Mouse (Mus musculus) small intestine, adult 2 months (tissue): ENCODE data around the gene Cdhr2. TPM values are rescaled to one million over a fixed set of nuclear protein-coding genes. Genes with fewer than 3 reads are reported as not detected.

ENCODE experiments used
- H3K27ac ChIP-seq: fragments of 200-500 bp; 2 replicates; pipeline ENCODE4 v1.5.1; 2012; ENCODE audit warnings: low read depth, low read length, control low read depth, inconsistent platforms; ENCODE audit not compliant: insufficient read depth
- H3K27me3 ChIP-seq: fragments of 200-500 bp; 2 replicates; pipeline ENCODE4 v1.6.1; 2012; ENCODE audit warnings: mild to moderate bottlenecking, moderate library complexity, low read length, inconsistent platforms; ENCODE audit not compliant: control insufficient read depth, insufficient read depth
- H3K36me3 ChIP-seq: fragments of 200-500 bp; 2 replicates; pipeline ENCODE4 v1.6.1; 2012; ENCODE audit warnings: mild to moderate bottlenecking, low read length, control low read depth, inconsistent platforms; ENCODE audit not compliant: control insufficient read depth, insufficient read depth
- H3K4me1 ChIP-seq: fragments of 200-500 bp; 2 replicates; pipeline ENCODE4 v1.6.1; 2012; ENCODE audit warnings: low read length, inconsistent platforms, mixed read lengths; ENCODE audit not compliant: control insufficient read depth, insufficient read depth, insufficient read length
- H3K4me3 ChIP-seq: fragments of 200-500 bp; 2 replicates; pipeline ENCODE4 v1.5.1; 2012; ENCODE audit warnings: low read depth, mild to moderate bottlenecking, control low read depth, inconsistent platforms, low read length, moderate library complexity
- CTCF ChIP-seq: fragments of 200-500 bp; IDR thresholded peaks from 2 replicates; pipeline ENCODE4 v1.5.1; 2012; ENCODE audit warnings: low read depth, mild to moderate bottlenecking, control low read depth, inconsistent platforms, low read length, moderate library complexity, mixed read lengths; ENCODE audit not compliant: insufficient replicate concordance, insufficient read length; ENCODE audit errors: extremely low read depth
- POLR2A ChIP-seq: fragments of 200-500 bp; IDR thresholded peaks from 2 replicates; pipeline ENCODE4 v1.6.1; 2012; ENCODE audit warnings: low read depth, mild to moderate bottlenecking, control low read depth, inconsistent platforms, low read length, moderate library complexity
- WGBS: fragments of 180-500 bp; shearing (Covaris S2); methylation state at CpG from one replicate; pipeline ENCODE4 v1.1.7; 2018; 5-methylcytosine and 5-hydroxymethylcytosine counted together
- polyA plus RNA-seq: library from polyadenylated mRNA; depleted of rRNA; stranded (reverse); fragments of >200 nt; gene quantifications from 2 replicates; pipeline ENCODE4 v1.2.3, GENCODE M21; 2012

Cdhr2 gene
- polyA plus RNA-seq, 1 experiment = 1,001 TPM

- Histone ChIP-seq H3K4me3 (peak overlapping the region; percentile 75), H3K36me3 (peaks cover 28% of the 10 kb centered on the region), H3K4me1 (peaks cover 25% of the 10 kb centered on the region), H3K27me3 (no peaks in the 10 kb centered on the region), H3K27ac (peak overlapping the region; percentile 30; the same call in 1 of the 2 replicates)
- TF ChIP-seq POLR2A (no peak), CTCF (no peak)
- 2% methylated on average over 19 of the region's 19 CpGs for WGBS
These were observed 14.9 kb upstream of the Cdhr2 start for GRCm38 (mm10) chr13:54686139-54687053.

GRCm38 (mm10) chr13:54687096-54687495, 14.2 kb upstream of the Cdhr2 start:
- WGBS = under 1% methylated on average over 33 of the region's 35 CpGs
- H3K4me3 ChIP-seq = peak overlapping the region; percentile 75
- H3K27me3 ChIP-seq = no peaks in the 10 kb centered on the region
- H3K4me1 ChIP-seq = peaks cover 31% of the 10 kb centered on the region
- H3K36me3 ChIP-seq = peaks cover 21% of the 10 kb centered on the region
- peak; percentile 22; the same call in 1 of the 2 replicates for TF ChIP-seq POLR2A
- no peak; the same call in 1 of the 2 replicates for TF ChIP-seq CTCF
- H3K27ac ChIP-seq = peak overlapping the region; percentile 79

GRCm38 (mm10) chr13:54687575-54688424, 13.5 kb upstream of the Cdhr2 start:
- WGBS = under 1% methylated on average over 82 of the region's 82 CpGs
- H3K27me3 ChIP-seq = no peaks in the 10 kb centered on the region
- peak overlapping the region; percentile 75 for H3K4me3 ChIP-seq
- H3K4me1 ChIP-seq = peaks cover 38% of the 10 kb centered on the region
- TF ChIP-seq POLR2A (no peak), CTCF (no peak)
- H3K27ac ChIP-seq = peak overlapping the region; percentile 97
- H3K36me3 ChIP-seq = peaks cover 14% of the 10 kb centered on the region

GRCm38 (mm10) chr13:54690151-54690740, 11.0 kb upstream of the Cdhr2 start:
- Histone ChIP-seq H3K27ac (no peak overlapping the region), H3K36me3 (no peaks in the 10 kb centered on the region), H3K27me3 (no peaks in the 10 kb centered on the region), H3K4me1 (peaks cover 38% of the 10 kb centered on the region), H3K4me3 (no peak overlapping the region)
- TF ChIP-seq POLR2A = no peak
- no peak for TF ChIP-seq CTCF
- WGBS = 85% methylated on average over 8 of the region's 8 CpGs

- Histone ChIP-seq H3K36me3 (no peaks in the 10 kb centered on the region), H3K4me3 (no peak overlapping the region), H3K4me1 (peaks cover 24% of the 10 kb centered on the region), H3K27me3 (no peaks in the 10 kb centered on the region), H3K27ac (peak overlapping the region; percentile 92)
- no peak for TF ChIP-seq CTCF
- TF ChIP-seq POLR2A = no peak
These were observed 9.5 kb upstream of the Cdhr2 start for GRCm38 (mm10) chr13:54691737-54692136.

GRCm38 (mm10) chr13:54692711-54693557, 8.3 kb upstream of the Cdhr2 start:
- TF ChIP-seq POLR2A = no peak
- TF ChIP-seq CTCF = no peak
- WGBS = 3% methylated on average over 21 of the region's 21 CpGs
- peak overlapping the region; percentile 88 for H3K4me3 ChIP-seq
- peak overlapping the region; percentile 92 for H3K27ac ChIP-seq
- H3K27me3 ChIP-seq = no peaks in the 10 kb centered on the region
- no peaks in the 10 kb centered on the region for H3K36me3 ChIP-seq
- peaks cover 24% of the 10 kb centered on the region for H3K4me1 ChIP-seq
